Mouse (Mus musculus): Measurements from ENCODE around the gene Cfi. TPM values are rescaled to one million over a fixed set of nuclear protein-coding genes. Genes with fewer than 3 reads are reported as not detected.

The Cfi gene
- 0.09 and 0.18 TPM in 2 replicates for polyA plus RNA-seq (2016; fragmentation: Nextera tagmentation; extraction: Ambion mirVana)

- no peaks in the 10 kb centered on the region for H3K9me3 ChIP-seq
- H3K27me3 ChIP-seq = 0 out of 2 replicates have a peak, but pooled peaks cover 2% of the 10 kb centered on the region
- H3K4me3 ChIP-seq (replicated peaks) = no peak within 1 kb of the TSS
- 0 out of 2 replicates have a peak, but pooled peaks cover 3% of the 10 kb centered on the region for H3K4me1 ChIP-seq
- no peak for ATAC-seq (ENCODE audit: low FRiP score)
- H3K4me2 ChIP-seq = no peak within 1 kb of the TSS
- H3K27ac ChIP-seq = no peak within 1 kb of the TSS
- H3K9ac ChIP-seq = no peak within 1 kb of the TSS
- no peaks in the 10 kb centered on the region for H3K36me3 ChIP-seq (replicated peaks)
- WGBS = 75% methylated on average over 6 of the region's 6 CpGs
These were observed at the start of gene Cfi for GRCm38 (mm10) chr3:129835388-129835934. Gene Cfi (plus strand): TSS chr3:129835884.

DNA sequence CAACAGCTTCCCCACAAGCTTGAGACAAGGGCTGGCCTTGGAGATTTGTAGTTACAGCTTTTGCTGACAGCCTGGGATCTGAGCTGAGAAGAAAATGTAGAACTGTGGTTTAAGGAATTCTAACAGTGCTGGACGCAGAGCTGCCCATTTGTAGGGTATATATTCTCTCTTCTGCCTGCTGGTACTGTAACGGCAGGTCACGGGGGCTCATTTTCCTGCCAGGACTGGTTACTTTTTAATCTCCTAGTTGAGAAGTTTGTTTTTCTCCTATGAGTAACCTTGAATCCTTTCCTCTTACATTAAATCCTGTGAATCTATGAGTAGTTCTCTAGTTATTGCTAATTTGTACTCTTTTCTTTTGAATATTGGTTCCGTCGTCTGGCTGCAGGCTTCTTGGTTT, 41.9 kb upstream of the Cfi start:
- Histone ChIP-seq H3K4me1 (no peaks in the 10 kb centered on the region), H3K9me3 (no peaks in the 10 kb centered on the region), H3K36me3 (replicated peaks) (no peaks in the 10 kb centered on the region), H3K27ac (no peak overlapping the region), H3K4me3 (replicated peaks) (no peak overlapping the region), H3K9ac (no peak overlapping the region), H3K27me3 (no peaks in the 10 kb centered on the region), H3K4me2 (no peak overlapping the region)
- 89% methylated on average over 5 of the region's 5 CpGs for WGBS
- ATAC-seq (ENCODE audit: low FRiP score) = no peak

- no peak overlapping the region for H3K9ac ChIP-seq
- no peak overlapping the region for H3K4me3 ChIP-seq (replicated peaks)
- H3K9me3 ChIP-seq = no peaks in the 10 kb centered on the region
- no peaks in the 10 kb centered on the region for H3K27me3 ChIP-seq
- no peak overlapping the region for H3K4me2 ChIP-seq
- no peak for ATAC-seq (ENCODE audit: low FRiP score)
- H3K4me1 ChIP-seq = no peaks in the 10 kb centered on the region
- no peak overlapping the region for H3K27ac ChIP-seq
- H3K36me3 ChIP-seq (replicated peaks) = no peaks in the 10 kb centered on the region
- 78% methylated on average over 5 of the region's 5 CpGs for WGBS
These were observed 38.3 kb upstream of the Cfi start for GRCm38 (mm10) chr3:129797341-129797740.

- no peak overlapping the region for H3K4me2 ChIP-seq
- H3K27ac ChIP-seq = no peak overlapping the region
These were observed 37.1 kb upstream of the Cfi start for GRCm38 (mm10) chr3:129798551-129798950.

GRCm38 (mm10) chr3:129799011-129799410, 36.7 kb upstream of the Cfi start:
- Histone ChIP-seq H3K9me3 (no peaks in the 10 kb centered on the region), H3K4me2 (no peak overlapping the region), H3K27ac (no peak overlapping the region), H3K4me3 (replicated peaks) (no peak overlapping the region), H3K9ac (no peak overlapping the region), H3K36me3 (replicated peaks) (no peaks in the 10 kb centered on the region), H3K27me3 (no peaks in the 10 kb centered on the region), H3K4me1 (no peaks in the 10 kb centered on the region)
- no peak for ATAC-seq (ENCODE audit: low FRiP score)
- WGBS = 82% methylated on average over 2 of the region's 2 CpGs

More at GRCm38 (mm10) chr3:129798551-129798950, 37.1 kb upstream of the Cfi start:
- no peak overlapping the region for H3K4me3 ChIP-seq (replicated peaks)
- H3K9me3 ChIP-seq = no peaks in the 10 kb centered on the region
- H3K4me1 ChIP-seq = no peaks in the 10 kb centered on the region
- ATAC-seq (ENCODE audit: low FRiP score) = no peak
- WGBS = 87% methylated on average over 11 of the region's 11 CpGs
- no peaks in the 10 kb centered on the region for H3K27me3 ChIP-seq
- no peaks in the 10 kb centered on the region for H3K36me3 ChIP-seq (replicated peaks)
- H3K9ac ChIP-seq = no peak overlapping the region

DNA sequence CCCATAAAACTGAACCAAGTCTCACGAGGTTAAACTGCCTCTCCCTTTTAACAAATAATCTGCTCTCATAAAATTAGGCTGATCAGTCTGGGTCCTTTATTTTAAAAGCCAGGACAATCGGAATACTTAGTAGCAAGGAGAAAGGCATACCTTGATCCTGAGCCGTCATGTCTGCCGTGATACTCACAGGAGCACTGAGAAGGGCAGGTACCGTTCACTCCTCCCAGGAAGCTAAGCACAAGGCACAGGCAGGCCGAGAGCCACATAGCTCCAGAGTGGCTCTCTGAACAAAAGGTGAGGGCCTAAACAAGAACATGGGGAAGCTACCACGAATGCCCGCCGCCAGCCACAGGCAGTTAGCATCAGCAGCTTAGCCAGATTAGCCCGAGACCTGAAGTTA, 31.9 kb upstream of the Cfi start, which contains the start of gene Lrit3:
Gene Lrit3 (minus strand): TSS at position 266 of the 400 bp plus-strand sequence.
- Histone ChIP-seq H3K27ac (no peak within 1 kb of the TSS), H3K36me3 (replicated peaks) (no peaks in the 10 kb centered on the region), H3K9me3 (no peaks in the 10 kb centered on the region), H3K9ac (no peak within 1 kb of the TSS), H3K27me3 (no peaks in the 10 kb centered on the region), H3K4me3 (replicated peaks) (no peak within 1 kb of the TSS), H3K4me2 (no peak within 1 kb of the TSS), H3K4me1 (no peaks in the 10 kb centered on the region)
- 76% methylated on average over 10 of the region's 10 CpGs for WGBS
- ATAC-seq (ENCODE audit: low FRiP score) = no peak

DNA sequence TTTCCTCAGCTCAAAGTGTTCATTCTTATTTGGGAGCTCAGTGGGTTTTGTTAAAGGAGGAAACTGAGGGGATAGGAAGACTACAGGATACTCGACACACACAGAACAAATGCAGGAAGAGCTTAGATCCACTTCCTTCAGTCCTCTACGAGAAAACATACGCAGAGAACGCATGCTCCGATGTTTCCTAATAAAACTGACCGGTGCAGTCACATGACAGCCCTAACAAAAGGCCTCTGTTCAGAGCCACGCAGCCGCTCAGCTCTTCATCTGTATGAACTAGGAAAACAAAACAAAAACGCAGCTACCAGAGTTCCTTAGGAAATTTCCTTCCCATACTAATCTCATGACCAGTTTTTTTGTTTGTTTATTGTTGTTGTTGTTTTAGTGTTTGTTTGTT, 14.8 kb upstream of the Cfi start:
- Histone ChIP-seq H3K4me1 (peaks cover 4% of the 10 kb centered on the region; the same call in 1 of the 2 replicates), H3K27me3 (no peaks in the 10 kb centered on the region), H3K27ac (no peak overlapping the region), H3K9ac (no peak overlapping the region), H3K4me3 (replicated peaks) (no peak overlapping the region), H3K9me3 (no peaks in the 10 kb centered on the region), H3K4me2 (no peak overlapping the region), H3K36me3 (replicated peaks) (peaks cover 30% of the 10 kb centered on the region)
- ATAC-seq (ENCODE audit: low FRiP score) = peak; percentile 57; the same call in 1 of the 2 replicates
- 58% methylated on average over 9 of the region's 9 CpGs for WGBS

GRCm38 (mm10) chr3:129821736-129822135, 13.9 kb upstream of the Cfi start:
- Histone ChIP-seq H3K27ac (no peak overlapping the region), H3K4me2 (no peak overlapping the region), H3K4me3 (replicated peaks) (no peak overlapping the region), H3K27me3 (no peaks in the 10 kb centered on the region), H3K36me3 (replicated peaks) (peaks cover 36% of the 10 kb centered on the region), H3K9me3 (no peaks in the 10 kb centered on the region), H3K4me1 (peaks cover 4% of the 10 kb centered on the region; the same call in 1 of the 2 replicates), H3K9ac (no peak overlapping the region)
- no peak for ATAC-seq (ENCODE audit: low FRiP score)
- 81% methylated on average over 8 of the region's 8 CpGs for WGBS

DNA sequence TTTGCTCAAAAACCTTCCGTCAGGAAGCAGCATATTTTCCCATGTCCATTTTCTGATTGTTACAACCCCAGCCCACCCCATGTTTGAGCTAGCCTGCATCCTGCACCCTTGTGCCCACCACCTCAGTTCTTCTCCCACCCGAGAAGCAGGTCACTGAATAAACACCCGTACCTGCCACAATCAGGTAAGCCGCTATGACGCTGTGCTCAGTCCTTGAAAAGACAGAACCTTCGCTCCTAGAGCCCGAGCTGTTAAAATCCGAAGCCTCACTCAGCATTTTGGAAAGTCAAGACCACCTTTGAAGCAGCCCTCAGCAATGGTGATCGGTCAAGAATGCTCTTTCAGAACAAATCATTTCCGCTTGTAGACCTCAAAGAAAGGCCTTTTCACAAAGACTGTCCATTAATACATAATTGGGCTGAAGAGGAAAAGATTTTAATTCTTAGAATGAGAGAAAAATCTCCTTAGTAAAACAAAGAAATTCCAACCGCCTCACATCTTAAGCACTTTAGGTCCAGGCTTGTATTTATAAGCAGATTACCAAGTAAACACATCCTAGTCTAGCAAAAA, 13.4 kb upstream of the Cfi start, which contains the start of gene Rrh:
Gene Rrh (minus strand): TSS at position 382 of the 570 bp plus-strand sequence.
- no peak within 1 kb of the TSS for H3K27ac ChIP-seq
- ATAC-seq (ENCODE audit: low FRiP score) = no peak
- no peaks in the 10 kb centered on the region for H3K9me3 ChIP-seq
- no peak within 1 kb of the TSS for H3K4me3 ChIP-seq (replicated peaks)
- WGBS = 34% methylated on average over 11 of the region's 11 CpGs
- no peaks in the 10 kb centered on the region for H3K27me3 ChIP-seq
- peaks cover 4% of the 10 kb centered on the region; the same call in 1 of the 2 replicates for H3K4me1 ChIP-seq
- H3K9ac ChIP-seq = no peak within 1 kb of the TSS
- H3K4me2 ChIP-seq = no peak within 1 kb of the TSS
- peaks cover 37% of the 10 kb centered on the region for H3K36me3 ChIP-seq (replicated peaks)

DNA sequence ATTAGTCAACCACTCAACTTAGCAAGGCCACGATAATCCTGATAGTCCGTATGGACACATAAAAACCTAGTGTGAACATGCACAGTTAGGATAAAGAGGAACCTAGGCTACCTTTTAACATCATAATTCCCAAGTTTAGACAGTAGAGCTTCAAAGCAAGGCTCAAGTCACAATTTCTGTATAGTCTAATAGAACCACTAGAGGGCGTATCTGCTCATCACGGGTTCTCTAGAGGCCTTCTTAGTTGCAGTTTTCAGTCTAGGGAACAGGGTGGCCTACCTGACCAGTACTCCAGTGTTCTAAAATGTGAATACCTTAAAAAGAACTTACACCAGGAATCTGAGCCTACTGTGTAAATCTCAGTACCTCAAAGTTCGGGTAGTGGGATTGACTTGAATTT, 12.4 kb upstream of the Cfi start:
- no peak; the same call in 1 of the 2 replicates for ATAC-seq (ENCODE audit: low FRiP score)
- no peak overlapping the region for H3K9ac ChIP-seq
- H3K9me3 ChIP-seq = no peaks in the 10 kb centered on the region
- no peaks in the 10 kb centered on the region for H3K27me3 ChIP-seq
- no peak overlapping the region for H3K4me2 ChIP-seq
- H3K4me3 ChIP-seq (replicated peaks) = no peak overlapping the region
- no peak overlapping the region for H3K27ac ChIP-seq
- peaks cover 4% of the 10 kb centered on the region; the same call in 1 of the 2 replicates for H3K4me1 ChIP-seq
- peaks cover 45% of the 10 kb centered on the region for H3K36me3 ChIP-seq (replicated peaks)
- 56% methylated on average over 5 of the region's 5 CpGs for WGBS

DNA sequence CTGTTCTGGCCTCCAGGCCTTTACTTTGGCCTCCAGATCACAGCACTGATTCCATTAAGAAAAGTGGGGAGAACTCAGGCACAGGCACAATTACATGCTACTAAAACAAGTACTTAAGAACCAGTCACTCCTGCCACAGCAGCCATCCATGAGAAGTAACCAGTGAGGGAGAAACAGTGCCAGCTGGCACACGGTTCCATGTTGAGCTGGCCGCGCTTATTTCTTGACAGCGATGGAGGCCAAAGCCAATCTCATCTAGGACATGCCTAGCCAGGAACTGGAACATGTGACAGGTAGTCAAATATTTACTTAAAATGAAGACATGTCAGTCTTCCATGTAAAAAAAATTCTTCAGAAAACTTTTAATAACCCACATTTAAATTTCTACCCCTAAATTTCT, 11.5 kb upstream of the Cfi start:
- Histone ChIP-seq H3K9ac (no peak overlapping the region), H3K27ac (no peak overlapping the region), H3K4me2 (no peak overlapping the region), H3K36me3 (replicated peaks) (peaks cover 48% of the 10 kb centered on the region), H3K9me3 (no peaks in the 10 kb centered on the region), H3K4me3 (replicated peaks) (no peak overlapping the region), H3K27me3 (no peaks in the 10 kb centered on the region), H3K4me1 (peaks cover 7% of the 10 kb centered on the region)
- 93% methylated on average over 4 of the region's 4 CpGs for WGBS
- no peak for ATAC-seq (ENCODE audit: low FRiP score)

GRCm38 (mm10) chr3:129824891-129825290, 10.8 kb upstream of the Cfi start:
- Histone ChIP-seq H3K4me2 (no peak overlapping the region), H3K9me3 (no peaks in the 10 kb centered on the region), H3K36me3 (replicated peaks) (peaks cover 48% of the 10 kb centered on the region), H3K4me3 (replicated peaks) (no peak overlapping the region), H3K27me3 (no peaks in the 10 kb centered on the region), H3K27ac (no peak overlapping the region), H3K4me1 (peaks cover 14% of the 10 kb centered on the region), H3K9ac (no peak overlapping the region)
- 90% methylated on average over 10 of the region's 10 CpGs for WGBS
- no peak for ATAC-seq (ENCODE audit: low FRiP score)

DNA sequence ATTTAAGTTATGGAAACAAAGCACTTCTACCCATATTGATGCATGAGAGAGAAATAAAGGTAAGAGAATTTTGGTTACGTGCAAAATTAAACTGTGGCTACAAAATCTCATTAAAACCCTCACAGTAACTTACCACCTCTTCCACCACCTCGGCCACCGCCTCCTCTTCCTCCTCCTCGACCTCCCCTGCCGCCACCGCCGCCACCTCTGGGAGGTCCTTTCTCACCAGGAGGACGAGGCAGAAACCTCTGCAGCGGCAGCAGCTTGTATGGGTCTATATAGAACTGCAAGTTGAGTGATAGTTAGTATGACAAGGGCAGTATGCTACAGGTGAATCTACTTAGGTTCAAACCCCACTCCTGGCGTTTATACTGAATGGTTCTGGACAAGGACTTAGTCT, 9.0 kb upstream of the Cfi start:
- Histone ChIP-seq H3K27me3 (no peaks in the 10 kb centered on the region), H3K9me3 (no peaks in the 10 kb centered on the region), H3K9ac (no peak overlapping the region), H3K4me2 (no peak overlapping the region), H3K4me1 (peaks cover 20% of the 10 kb centered on the region), H3K36me3 (replicated peaks) (peaks cover 48% of the 10 kb centered on the region), H3K4me3 (replicated peaks) (no peak overlapping the region), H3K27ac (no peak overlapping the region)
- no peak for ATAC-seq (ENCODE audit: low FRiP score)
- WGBS = 94% methylated on average over 10 of the region's 10 CpGs

Data from forebrain, embryonic 12.5 days (tissue).